29 mouse cellular contexts compared by ENCODE assay signal in genomic region chr6:118810834-118811233, GRCm38 (mm10).
DNase-seq lines count a peak whose midpoint lies in the region; ATAC-seq lines count a peak whose summit lies in the region.
"Had no signal": no experiment of that assay in that cellular context is flagged by ENCODE, and none has a peak within 500 bp of the region (broad histone marks: within the 10 kb centered on the region; RNA-seq: fewer than 3 reads in every experiment).

No protein-coding gene starts in this region.

- H3K9ac ChIP-seq in forebrain, embryonic 15.5 days (replicated peaks), result no peak overlapping the region
- no peak overlapping the region for H3K9ac ChIP-seq in forebrain, embryonic 11.5 days (ENCODE audit: low read length)
- H3K9ac ChIP-seq: forebrain, embryonic 12.5 days; hindbrain, embryonic 12.5 days; intestine, embryonic 15.5 days; liver, embryonic 14.5 days; midbrain, embryonic 13.5 days; neural tube, embryonic 15.5 days; stomach, embryonic 15.5 days had no signal

- no peak overlapping the region for H3K4me3 ChIP-seq in forebrain, embryonic 15.5 days
- H3K4me3 ChIP-seq in forebrain, embryonic 11.5 days (ENCODE audit: low read depth, low read length), result no peak overlapping the region
- H3K4me3 ChIP-seq: erythroblast, embryonic 14.5 days; forebrain, embryonic 12.5 days; gastrocnemius, adult 2 months; hindbrain, embryonic 12.5 days; intestine, embryonic 15.5 days; midbrain, embryonic 13.5 days; neural tube, embryonic 15.5 days; stomach, embryonic 15.5 days had no signal

- ATAC-seq in forebrain, embryonic 15.5 days (replicated peaks), result 0 out of 2 replicates have a peak, but pooled peaks have one; percentile 29
- ATAC-seq in forebrain, embryonic 11.5 days (replicated peaks; ENCODE audit: low FRiP score), result no peak
- ATAC-seq: CD4-positive, CD25-positive, alpha-beta regulatory T cell, adult 4 months; hindbrain, postnatal 0 days; intestine, embryonic 15.5 days; midbrain, embryonic 13.5 days had no signal

- no peaks in the 10 kb centered on the region for H3K27me3 ChIP-seq in forebrain, embryonic 15.5 days
- no peaks in the 10 kb centered on the region for H3K27me3 ChIP-seq in forebrain, embryonic 11.5 days (ENCODE audit: control insufficient read depth, insufficient read depth, low read length)
- H3K27me3 ChIP-seq: forebrain, embryonic 12.5 days; hindbrain, embryonic 12.5 days; intestine, embryonic 15.5 days; midbrain, embryonic 13.5 days; neural tube, embryonic 15.5 days; stomach, embryonic 15.5 days had no signal

- H3K4me1 ChIP-seq in forebrain, embryonic 15.5 days, result peaks cover 7% of the 10 kb centered on the region; the same call in 1 of the 2 replicates
- no peaks in the 10 kb centered on the region for H3K4me1 ChIP-seq in forebrain, embryonic 11.5 days (replicated peaks; ENCODE audit: control insufficient read depth, insufficient read depth, low read length)
- H3K4me1 ChIP-seq: intestine, embryonic 15.5 days; stomach, embryonic 15.5 days had no signal

- no peak for DNase-seq in forebrain, embryonic 11.5 days (ENCODE audit: low spot score)
- peak; percentile 16 for DNase-seq in Muller cell, postnatal 12 days (ENCODE audit: inconsistent ontology term)
- DNase-seq in cerebellum, adult 18-20 months, result peak; percentile 44 to 46
- DNase-seq in cerebellum, postnatal 25 days, result peak; percentile 66 to 67
- DNase-seq in thymus, postnatal 14 days, result no peak
- DNase-seq in urinary bladder, postnatal 14 days (ENCODE audit: low spot score), result no peak
- DNase-seq: adrenal gland, postnatal 25 days; gastrocnemius, adult 2 months; gastrocnemius, postnatal 36 days; heart, postnatal 14 days; kidney, adult 8-10 months; kidney, postnatal 4 days; liver; lung, adult 2 months; lung, postnatal 10 days; right cerebral cortex, postnatal 25 days had no signal

- H3K27ac ChIP-seq in forebrain, embryonic 15.5 days (replicated peaks), result no peak overlapping the region
- no peak overlapping the region for H3K27ac ChIP-seq in forebrain, embryonic 11.5 days (ENCODE audit: low read depth, low read length)
- H3K27ac ChIP-seq: forebrain, embryonic 12.5 days; gastrocnemius, adult 2 months; hindbrain, embryonic 12.5 days; hindbrain, postnatal 0 days; intestine, embryonic 15.5 days; kidney, postnatal 0 days; liver, embryonic 14.5 days; macrophage; midbrain, embryonic 13.5 days; neural tube, embryonic 15.5 days; stomach, embryonic 15.5 days had no signal

- no peaks in the 10 kb centered on the region for H3K36me3 ChIP-seq in forebrain, embryonic 15.5 days
- no peaks in the 10 kb centered on the region for H3K36me3 ChIP-seq in forebrain, embryonic 11.5 days (ENCODE audit: control insufficient read depth, insufficient read depth, low read length)
- H3K36me3 ChIP-seq: forebrain, embryonic 12.5 days; hindbrain, embryonic 12.5 days; intestine, embryonic 15.5 days; midbrain, embryonic 13.5 days; neural tube, embryonic 15.5 days; stomach, embryonic 15.5 days had no signal

- no peak overlapping the region for H3K4me2 ChIP-seq in forebrain, embryonic 15.5 days (replicated peaks)
- H3K4me2 ChIP-seq in forebrain, embryonic 11.5 days (ENCODE audit: low read depth, low read length, severe bottlenecking), result no peak overlapping the region
- H3K4me2 ChIP-seq: forebrain, embryonic 12.5 days; hindbrain, embryonic 12.5 days; intestine, embryonic 15.5 days; midbrain, embryonic 13.5 days; neural tube, embryonic 15.5 days; stomach, embryonic 15.5 days had no signal

- no peaks in the 10 kb centered on the region for H3K9me3 ChIP-seq in forebrain, embryonic 15.5 days
- H3K9me3 ChIP-seq in forebrain, embryonic 11.5 days (ENCODE audit: control insufficient read depth, low read length), result no peaks in the 10 kb centered on the region
- H3K9me3 ChIP-seq: forebrain, embryonic 12.5 days; hindbrain, embryonic 12.5 days; intestine, embryonic 15.5 days; midbrain, embryonic 13.5 days; neural tube, embryonic 15.5 days; stomach, embryonic 15.5 days had no signal

- 19% methylated on average over 1 of the region's 1 CpGs for WGBS in forebrain, embryonic 15.5 days
- 33% methylated on average over 1 of the region's 1 CpGs for WGBS in forebrain, embryonic 11.5 days

Comparison
In these comparisons a context has a peak if more than half of its experiments do, and no peak if none do; other contexts are left out.
1. DNase-seq: peak in Muller cell, postnatal 12 days (single experiment), cerebellum, adult 18-20 months (2 of 2) and cerebellum, postnatal 25 days (2 of 2); none in forebrain, embryonic 11.5 days (single experiment), thymus, postnatal 14 days (single experiment) and urinary bladder, postnatal 14 days (single experiment).